Mouse (Mus musculus): ENCODE measurements around the gene Phrf1. TPM values are rescaled to one million over a fixed set of nuclear protein-coding genes. Genes with fewer than 3 reads are reported as not detected.
A peak's percentile ranks its signal among the peaks of the same experiment; 100 is the strongest.

Phrf1 gene
- polyA plus RNA-seq, 1 experiment from 2014 or later, result 114 TPM

DNA sequence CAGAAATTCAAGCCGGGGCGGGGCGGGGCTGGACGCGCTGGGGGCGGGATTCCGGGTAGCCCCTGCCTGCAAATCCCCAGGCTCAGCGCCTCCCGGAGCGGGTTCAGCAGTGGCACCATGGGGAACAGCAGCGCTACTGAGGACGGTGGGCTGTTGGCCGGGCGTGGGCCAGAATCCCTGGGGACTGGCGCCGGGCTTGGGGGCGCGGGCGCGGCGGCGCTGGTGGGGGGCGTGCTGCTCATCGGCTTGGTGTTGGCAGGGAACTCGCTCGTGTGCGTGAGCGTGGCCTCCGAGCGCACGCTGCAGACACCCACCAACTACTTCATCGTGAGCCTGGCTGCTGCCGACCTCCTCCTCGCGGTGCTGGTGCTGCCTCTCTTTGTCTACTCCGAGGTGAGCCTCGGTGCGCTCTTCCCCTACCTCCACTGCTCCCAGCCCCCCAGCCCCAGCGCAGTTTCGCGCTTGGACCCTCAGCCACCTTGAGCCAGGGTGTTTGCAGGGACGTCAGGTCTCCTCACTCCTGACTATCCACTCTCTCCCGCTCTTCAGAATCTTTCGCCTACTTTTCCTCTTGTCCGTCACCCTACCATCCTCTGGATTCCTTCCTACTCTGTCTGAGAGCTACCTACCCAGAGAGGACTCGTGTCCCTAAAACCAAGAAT lies 63.5 kb downstream of the Phrf1 start, which contains the start of gene Drd4:
Drd4 (plus strand) TSS at position 86 of the 662 bp plus-strand sequence.
- 1% methylated on average over 46 of the region's 46 CpGs for WGBS
- H3K27me3 ChIP-seq (replicated peaks; ENCODE audit: low read depth, poor library complexity, severe bottlenecking), result peaks cover 77% of the 10 kb centered on the region
- H3K4me3 ChIP-seq, result peak within 1 kb of the TSS; percentile 70
- peaks cover 36% of the 10 kb centered on the region for H3K4me1 ChIP-seq
- H3K27ac ChIP-seq (replicated peaks), result peak within 1 kb of the TSS; percentile 77
- DNase-seq (ENCODE audit: low spot score), result peak; percentile 84
- no peaks in the 10 kb centered on the region for H3K9me3 ChIP-seq
- peaks cover 15% of the 10 kb centered on the region for H3K36me3 ChIP-seq (replicated peaks)

- DNase-seq (ENCODE audit: low spot score), result peak; percentile 42
- H3K36me3 ChIP-seq (replicated peaks), result peaks cover 22% of the 10 kb centered on the region
- H3K4me3 ChIP-seq, result peak overlapping the region; percentile 70
- no peaks in the 10 kb centered on the region for H3K9me3 ChIP-seq
- peak overlapping the region; percentile 77; the same call in 1 of the 2 replicates for H3K27ac ChIP-seq (replicated peaks)
- H3K27me3 ChIP-seq (replicated peaks; ENCODE audit: low read depth, poor library complexity, severe bottlenecking), result peaks cover 77% of the 10 kb centered on the region
- H3K4me1 ChIP-seq, result peaks cover 36% of the 10 kb centered on the region
- 28% methylated on average over 15 of the region's 15 CpGs for whole genome bisulfite sequencing
Observed at GRCm38 (mm10) chr7:141292583-141293388, 64.2 kb downstream of the Phrf1 start.

GRCm38 (mm10) chr7:141293852-141294471 lies 65.4 kb downstream of the Phrf1 start:
- WGBS, result under 1% methylated on average over 53 of the region's 53 CpGs
- H3K4me3 ChIP-seq, result peak overlapping the region; percentile 70
- H3K4me1 ChIP-seq, result peaks cover 36% of the 10 kb centered on the region
- peak overlapping the region; percentile 31 for H3K27ac ChIP-seq (replicated peaks)
- peaks cover 31% of the 10 kb centered on the region for H3K36me3 ChIP-seq (replicated peaks)
- H3K9me3 ChIP-seq, result no peaks in the 10 kb centered on the region
- H3K27me3 ChIP-seq (replicated peaks; ENCODE audit: low read depth, poor library complexity, severe bottlenecking), result peaks cover 75% of the 10 kb centered on the region
- DNase-seq (ENCODE audit: low spot score), result peak; percentile 71

DNA sequence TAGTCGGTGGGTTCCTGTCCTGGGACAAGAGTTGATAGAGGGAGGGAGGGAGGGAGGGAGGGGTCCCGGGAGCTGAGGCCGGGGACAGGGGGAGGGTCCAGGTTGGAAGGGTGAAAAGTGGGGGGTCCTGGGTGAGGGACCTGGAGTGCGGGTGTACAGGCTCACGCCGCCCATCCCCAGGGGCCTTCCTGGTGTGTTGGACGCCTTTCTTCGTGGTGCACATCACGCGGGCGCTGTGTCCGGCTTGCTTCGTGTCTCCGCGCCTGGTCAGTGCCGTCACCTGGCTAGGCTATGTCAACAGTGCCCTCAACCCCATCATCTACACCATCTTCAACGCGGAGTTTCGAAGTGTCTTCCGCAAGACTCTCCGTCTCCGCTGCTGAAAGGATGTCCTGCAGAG lies 65.9 kb downstream of the Phrf1 start:
- WGBS, result 5% methylated on average over 22 of the region's 22 CpGs
- peak overlapping the region; percentile 70 for H3K4me3 ChIP-seq
- peaks cover 72% of the 10 kb centered on the region for H3K27me3 ChIP-seq (replicated peaks; ENCODE audit: low read depth, poor library complexity, severe bottlenecking)
- H3K4me1 ChIP-seq, result peaks cover 36% of the 10 kb centered on the region
- no peak overlapping the region for H3K27ac ChIP-seq (replicated peaks)
- no peaks in the 10 kb centered on the region for H3K9me3 ChIP-seq
- DNase-seq (ENCODE audit: low spot score), result no peak
- H3K36me3 ChIP-seq (replicated peaks), result peaks cover 37% of the 10 kb centered on the region

DNA sequence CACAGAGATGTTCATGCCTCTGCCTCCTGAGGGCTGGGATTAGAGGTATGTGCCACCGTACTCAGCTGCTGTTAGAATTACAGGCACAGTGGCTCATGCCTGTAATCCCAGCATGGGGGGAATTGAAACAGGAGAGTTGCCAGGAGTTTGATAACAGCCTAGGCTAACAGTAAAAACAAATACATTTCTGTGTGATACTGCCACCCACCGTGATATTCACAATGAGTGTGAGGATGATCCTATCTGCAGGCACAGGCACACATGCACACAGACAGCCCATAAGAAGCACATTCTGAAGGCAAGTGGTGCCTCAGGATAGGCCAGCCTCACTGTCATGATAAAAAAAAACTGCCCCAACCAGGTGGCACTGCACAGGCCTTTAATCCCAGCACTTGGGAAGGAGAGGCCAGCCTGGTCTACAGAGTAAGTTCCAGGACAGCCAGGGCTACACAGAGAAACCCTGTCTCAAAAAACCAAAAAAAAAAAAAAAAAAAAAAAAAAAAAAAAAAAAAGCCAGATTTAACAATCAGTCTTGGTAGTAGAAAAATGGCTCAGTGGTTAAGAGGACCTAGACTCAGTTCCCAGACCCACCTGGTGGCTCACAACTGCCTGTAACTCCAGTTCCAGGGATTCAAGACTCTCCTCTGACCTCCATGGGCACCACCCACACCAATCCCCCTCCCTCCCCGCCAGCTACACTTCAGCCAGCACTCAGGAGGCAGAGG lies 69.5 kb downstream of the Phrf1 start:
- no peak for DNase-seq (ENCODE audit: low spot score)
- Histone ChIP-seq H3K9me3 (no peaks in the 10 kb centered on the region), H3K27ac (replicated peaks) (no peak overlapping the region), H3K4me3 (no peak overlapping the region), H3K27me3 (replicated peaks; ENCODE audit: low read depth, poor library complexity, severe bottlenecking) (peaks cover 36% of the 10 kb centered on the region), H3K36me3 (replicated peaks) (peaks cover 73% of the 10 kb centered on the region), H3K4me1 (peaks cover 18% of the 10 kb centered on the region)
- WGBS, result 91% methylated on average over 3 of the region's 3 CpGs

DNA sequence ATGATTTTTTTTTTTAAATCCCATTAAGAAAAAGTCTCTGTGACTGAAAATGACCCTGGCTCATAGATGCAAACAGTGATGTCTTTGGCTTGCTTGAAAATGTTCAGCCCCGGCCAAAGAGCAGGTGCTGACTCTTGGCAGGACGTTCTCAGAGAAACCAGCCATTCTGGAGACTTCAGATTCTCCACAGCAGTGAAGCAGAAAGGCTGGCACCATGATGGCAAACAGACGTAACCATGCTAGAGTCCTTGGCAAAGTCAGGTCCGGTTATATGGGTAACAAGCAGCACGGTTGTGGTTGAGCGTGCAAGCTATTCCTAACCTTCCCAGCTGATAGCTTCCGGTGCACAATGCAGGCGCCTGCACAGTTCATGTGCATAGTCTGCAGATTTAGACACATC lies 70.6 kb downstream of the Phrf1 start:
- Histone ChIP-seq H3K27ac (replicated peaks) (no peak overlapping the region), H3K36me3 (replicated peaks) (peaks cover 84% of the 10 kb centered on the region), H3K4me3 (no peak overlapping the region), H3K9me3 (no peaks in the 10 kb centered on the region), H3K4me1 (peaks cover 7% of the 10 kb centered on the region), H3K27me3 (replicated peaks; ENCODE audit: low read depth, poor library complexity, severe bottlenecking) (peaks cover 25% of the 10 kb centered on the region)
- DNase-seq (ENCODE audit: low spot score), result no peak
- 92% methylated on average over 8 of the region's 8 CpGs for WGBS

DNA sequence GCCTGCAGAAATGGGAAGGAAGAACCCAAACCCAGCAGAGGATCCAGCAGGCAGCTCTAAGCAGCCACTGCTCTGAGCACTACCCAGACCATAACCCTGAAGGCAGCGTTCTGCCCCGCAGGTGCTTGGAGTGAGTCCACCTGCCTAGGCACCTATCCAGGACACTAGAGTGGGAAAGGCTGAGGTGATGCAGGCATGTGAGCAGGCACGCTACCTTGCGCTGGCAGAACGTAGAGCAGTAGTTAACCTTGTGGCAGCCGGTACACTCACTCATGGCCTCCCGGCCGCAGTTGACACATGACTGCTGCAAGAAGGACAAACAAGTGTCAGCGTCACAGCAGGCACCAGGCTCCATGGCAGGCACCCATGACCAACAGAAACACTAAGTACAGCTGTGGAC lies 72.8 kb downstream of the Phrf1 start:
- peaks cover 98% of the 10 kb centered on the region for H3K36me3 ChIP-seq (replicated peaks)
- no peak for DNase-seq (ENCODE audit: low spot score)
- H3K4me1 ChIP-seq, result no peaks in the 10 kb centered on the region
- H3K27me3 ChIP-seq (replicated peaks; ENCODE audit: low read depth, poor library complexity, severe bottlenecking), result peaks cover 3% of the 10 kb centered on the region
- H3K9me3 ChIP-seq, result no peaks in the 10 kb centered on the region
- 94% methylated on average over 9 of the region's 9 CpGs for WGBS
- no peak overlapping the region for H3K4me3 ChIP-seq
- H3K27ac ChIP-seq (replicated peaks), result no peak overlapping the region

DNA sequence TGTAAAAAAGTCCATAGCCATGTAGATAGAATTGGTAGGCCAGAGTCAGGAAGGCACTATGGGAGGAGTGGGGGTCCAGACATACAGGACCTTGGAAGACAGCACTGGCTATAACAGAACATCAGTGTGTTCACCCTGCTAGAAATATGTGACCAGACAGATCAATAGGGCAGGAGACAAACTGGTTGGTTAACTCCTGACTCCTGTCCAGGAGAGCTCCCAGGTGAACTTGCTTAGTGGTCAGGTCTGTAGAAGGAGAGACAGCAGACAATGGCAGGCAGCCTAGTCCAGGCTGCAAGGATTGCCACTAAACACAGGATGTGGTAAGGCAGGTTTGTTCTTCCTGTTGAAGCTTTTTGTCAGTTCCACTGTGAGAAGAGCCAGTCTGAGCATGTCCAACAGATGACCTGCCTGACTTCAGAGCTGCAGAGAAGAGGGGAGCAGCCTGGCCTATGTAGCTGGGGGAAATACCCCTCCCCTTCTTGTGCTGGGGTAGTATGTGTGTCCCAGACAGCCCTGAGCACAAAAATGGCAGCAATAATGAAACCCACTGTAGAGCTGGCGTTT lies 74.2 kb downstream of the Phrf1 start:
- no peak overlapping the region for H3K4me3 ChIP-seq
- WGBS, result 81% methylated on average over 1 of the region's 1 CpGs
- H3K36me3 ChIP-seq (replicated peaks), result peaks cover 98% of the 10 kb centered on the region
- no peaks in the 10 kb centered on the region for H3K27me3 ChIP-seq (replicated peaks; ENCODE audit: low read depth, poor library complexity, severe bottlenecking)
- no peak overlapping the region for H3K27ac ChIP-seq (replicated peaks)
- H3K9me3 ChIP-seq, result no peaks in the 10 kb centered on the region
- DNase-seq (ENCODE audit: low spot score), result no peak
- no peaks in the 10 kb centered on the region for H3K4me1 ChIP-seq

DNA sequence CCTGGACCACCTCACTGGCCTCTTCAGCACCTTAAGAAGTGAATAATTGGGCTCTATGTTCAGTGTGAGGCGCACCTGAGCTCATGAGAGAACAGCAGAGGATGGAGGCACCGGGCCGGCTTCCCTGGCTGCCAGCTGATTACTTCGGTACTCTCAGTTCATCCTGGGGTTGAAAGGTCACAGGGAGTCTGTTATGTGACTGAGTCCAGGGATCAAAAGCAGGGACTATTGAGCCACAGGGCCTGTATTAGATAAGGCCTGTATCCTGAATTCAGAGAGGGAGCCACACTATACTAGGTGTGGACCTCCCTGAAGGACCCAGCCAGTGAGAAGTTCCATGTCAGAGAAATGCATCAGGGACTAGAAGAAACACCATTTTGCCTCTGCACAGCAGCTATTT lies 76.0 kb downstream of the Phrf1 start:
- DNase-seq (ENCODE audit: low spot score), result no peak
- no peaks in the 10 kb centered on the region for H3K9me3 ChIP-seq
- no peak overlapping the region for H3K4me3 ChIP-seq
- H3K27me3 ChIP-seq (replicated peaks; ENCODE audit: low read depth, poor library complexity, severe bottlenecking), result no peaks in the 10 kb centered on the region
- no peak overlapping the region for H3K27ac ChIP-seq (replicated peaks)
- WGBS, result 91% methylated on average over 4 of the region's 4 CpGs
- peaks cover 100% of the 10 kb centered on the region for H3K36me3 ChIP-seq (replicated peaks)
- no peaks in the 10 kb centered on the region for H3K4me1 ChIP-seq

MicroRNA genes within 50 kb of the gene (microRNA counts, 519-probe panel; counts per million panel counts)
- 4,744 counts per million, percentile 85 among the panel's probes with 10 or more counts for microRNA mmu-miR-210

Small RNA genes lying within 50 kb of the gene (microRNA-seq; reads per million reads assigned to microRNA genes)
- 536 reads per million, percentile 69 among the genes with 10 or more reads in this experiment for gene Mir210

Other genes with a start within 250 kb of the Phrf1 start
- gene Ifitm3, start 218.0 kb upstream of the Phrf1 start, polyA plus RNA-seq (2016; fragmentation: Nextera tagmentation; extraction: Ambion mirVana), result 42.6 and 44.7 TPM in 2 replicates
- not detected in 2 replicates for gene Ifitm6, start 210.9 kb upstream of the Phrf1 start, polyA plus RNA-seq (2016; fragmentation: Nextera tagmentation; extraction: Ambion mirVana)
- gene Gm17387, start 199.7 kb upstream of the Phrf1 start, polyA plus RNA-seq (2016; fragmentation: Nextera tagmentation; extraction: Ambion mirVana), result not detected in 2 replicates
- gene B4galnt4, start 167.7 kb upstream of the Phrf1 start, polyA plus RNA-seq (2016; fragmentation: Nextera tagmentation; extraction: Ambion mirVana), result 26.5 and 27.7 TPM in 2 replicates
- gene Pkp3, start 150.6 kb upstream of the Phrf1 start, polyA plus RNA-seq (2016; fragmentation: Nextera tagmentation; extraction: Ambion mirVana), result 9.4 and 9.6 TPM in 2 replicates
- gene Sigirr, start 128.2 kb upstream of the Phrf1 start, polyA plus RNA-seq (2016; fragmentation: Nextera tagmentation; extraction: Ambion mirVana), result 2.2 and 2.3 TPM in 2 replicates
- 1.8 and 2.5 TPM in 2 replicates for gene Ano9, start 111.0 kb upstream of the Phrf1 start, polyA plus RNA-seq (2016; fragmentation: Nextera tagmentation; extraction: Ambion mirVana)
- gene Ptdss2, start 106.4 kb upstream of the Phrf1 start, polyA plus RNA-seq (2016; fragmentation: Nextera tagmentation; extraction: Ambion mirVana), result 77.8 and 83.8 TPM in 2 replicates
- gene Rnh1, start 55.9 kb upstream of the Phrf1 start, polyA plus RNA-seq (2016; fragmentation: Nextera tagmentation; extraction: Ambion mirVana), result 77.9 and 79.7 TPM in 2 replicates
- 94.3 and 94.9 TPM in 2 replicates for gene Hras, start 34.8 kb upstream of the Phrf1 start, polyA plus RNA-seq (2016; fragmentation: Nextera tagmentation; extraction: Ambion mirVana)
- 15.1 and 18.1 TPM in 2 replicates for gene Lrrc56, start 34.6 kb upstream of the Phrf1 start, polyA plus RNA-seq (2016; fragmentation: Nextera tagmentation; extraction: Ambion mirVana)
- 4.9 and 5.3 TPM in 2 replicates for gene Lmntd2, start 14.7 kb upstream of the Phrf1 start, polyA plus RNA-seq (2016; fragmentation: Nextera tagmentation; extraction: Ambion mirVana)
- 54.5 and 56.0 TPM in 2 replicates for gene Rassf7, start 12.9 kb upstream of the Phrf1 start, polyA plus RNA-seq (2016; fragmentation: Nextera tagmentation; extraction: Ambion mirVana)
- 0.34 TPM in 2 replicates for gene Irf7, start 37.7 kb downstream of the Phrf1 start, polyA plus RNA-seq (2016; fragmentation: Nextera tagmentation; extraction: Ambion mirVana)
- gene Cdhr5, start 48.0 kb downstream of the Phrf1 start, polyA plus RNA-seq (2016; fragmentation: Nextera tagmentation; extraction: Ambion mirVana), result 0.10 and 0.17 TPM in 2 replicates
- gene Sct, start 50.3 kb downstream of the Phrf1 start, polyA plus RNA-seq (2016; fragmentation: Nextera tagmentation; extraction: Ambion mirVana), result 8.8 and 9.6 TPM in 2 replicates
- gene Drd4, start 63.2 kb downstream of the Phrf1 start, polyA plus RNA-seq (2016; fragmentation: Nextera tagmentation; extraction: Ambion mirVana), result 0.60 and 0.86 TPM in 2 replicates
- gene Deaf1, start 98.9 kb downstream of the Phrf1 start, polyA plus RNA-seq (2016; fragmentation: Nextera tagmentation; extraction: Ambion mirVana), result 57.9 and 65.0 TPM in 2 replicates
- gene Tmem80, start 99.0 kb downstream of the Phrf1 start, polyA plus RNA-seq (2016; fragmentation: Nextera tagmentation; extraction: Ambion mirVana), result 44.9 and 49.0 TPM in 2 replicates
- gene Eps8l2, start 110.1 kb downstream of the Phrf1 start, polyA plus RNA-seq (2016; fragmentation: Nextera tagmentation; extraction: Ambion mirVana), result 12.1 and 13.0 TPM in 2 replicates
- 297 and 299 TPM in 2 replicates for gene Taldo1, start 163.4 kb downstream of the Phrf1 start, polyA plus RNA-seq (2016; fragmentation: Nextera tagmentation; extraction: Ambion mirVana)
- 48.5 and 50.8 TPM in 2 replicates for gene Gatd1, start 185.4 kb downstream of the Phrf1 start, polyA plus RNA-seq (2016; fragmentation: Nextera tagmentation; extraction: Ambion mirVana)
- 7.7 and 8.4 TPM in 2 replicates for gene Cend1, start 200.7 kb downstream of the Phrf1 start, polyA plus RNA-seq (2016; fragmentation: Nextera tagmentation; extraction: Ambion mirVana)
- 49.3 and 52.2 TPM in 2 replicates for gene Slc25a22, start 209.1 kb downstream of the Phrf1 start, polyA plus RNA-seq (2016; fragmentation: Nextera tagmentation; extraction: Ambion mirVana)
- 24.9 and 26.0 TPM in 2 replicates for gene Pidd1, start 215.2 kb downstream of the Phrf1 start, polyA plus RNA-seq (2016; fragmentation: Nextera tagmentation; extraction: Ambion mirVana)
- 1,198 and 1,200 TPM in 2 replicates for gene Rplp2, start 218.6 kb downstream of the Phrf1 start, polyA plus RNA-seq (2016; fragmentation: Nextera tagmentation; extraction: Ambion mirVana)
- 13.2 and 14.3 TPM in 2 replicates for gene Pnpla2, start 226.4 kb downstream of the Phrf1 start, polyA plus RNA-seq (2016; fragmentation: Nextera tagmentation; extraction: Ambion mirVana)
- 6.6 and 8.3 TPM in 2 replicates for gene Cracr2b, start 232.3 kb downstream of the Phrf1 start, polyA plus RNA-seq (2016; fragmentation: Nextera tagmentation; extraction: Ambion mirVana)
- 20.6 and 22.4 TPM in 2 replicates for gene Cd151, start 238.6 kb downstream of the Phrf1 start, polyA plus RNA-seq (2016; fragmentation: Nextera tagmentation; extraction: Ambion mirVana)
- gene Polr2l, start 246.3 kb downstream of the Phrf1 start, polyA plus RNA-seq (2016; fragmentation: Nextera tagmentation; extraction: Ambion mirVana), result 84.0 and 86.0 TPM in 2 replicates
- gene Tspan4, start 246.5 kb downstream of the Phrf1 start, polyA plus RNA-seq (2016; fragmentation: Nextera tagmentation; extraction: Ambion mirVana), result 32.6 and 34.2 TPM in 2 replicates